Mouse (Mus musculus) embryonic facial prominence, embryonic 11.5 days (tissue): Measurements from ENCODE around the gene Ube2c. TPM values are rescaled to one million over a fixed set of nuclear protein-coding genes. Genes with fewer than 3 reads are reported as not detected.

Source experiments
- ATAC-seq: fragments of 200-750 bp; cut with Nextera tagmentation; replicated peaks from 2 replicates; pipeline ENCODE4 v1.8.0; 2017; ENCODE audit warnings: low read depth; ENCODE audit not compliant: insufficient number of reproducible peaks, low FRiP score, low TSS enrichment
- DNase-seq: peaks from one replicate; pipeline ENCODE4 v3.0.0-alpha.2; 2015; ENCODE audit warnings: low spot score
- H3K27ac ChIP-seq: fragments of 300-500 bp; sonication (generic); replicated peaks from 2 replicates; pipeline ENCODE4 v1.5.1; 2014; ENCODE audit warnings: mild to moderate bottlenecking, low read depth, low read length, control low read depth
- H3K27me3 ChIP-seq: fragments of 300-500 bp; sonication (generic); 2 replicates; pipeline ENCODE4 v1.6.1; 2014; ENCODE audit warnings: mild to moderate bottlenecking, low read length, moderate library complexity, mixed read lengths; ENCODE audit not compliant: control insufficient read depth, insufficient read depth
- H3K36me3 ChIP-seq: fragments of 300-500 bp; sonication (generic); replicated peaks from 2 replicates; pipeline ENCODE4 v1.6.1; 2014; ENCODE audit warnings: low read depth, mild to moderate bottlenecking, low read length, moderate library complexity, mixed read lengths; ENCODE audit not compliant: control insufficient read depth, insufficient read depth
- H3K4me1 ChIP-seq: fragments of 300-500 bp; sonication (generic); 2 replicates; pipeline ENCODE4 v1.6.1; 2014; ENCODE audit warnings: low read length, mixed read lengths; ENCODE audit not compliant: control insufficient read depth, insufficient read depth
- H3K4me2 ChIP-seq: fragments of 300-500 bp; sonication (generic); 2 replicates; pipeline ENCODE4 v1.6.1; 2014; ENCODE audit warnings: low read depth, mild to moderate bottlenecking, control low read depth, low read length, moderate library complexity
- H3K4me3 ChIP-seq: fragments of 300-500 bp; sonication (generic); 2 replicates; pipeline ENCODE4 v1.5.1; 2014; ENCODE audit warnings: low read depth, low read length, control low read depth
- H3K9ac ChIP-seq: fragments of 300-500 bp; sonication (generic); replicated peaks from 2 replicates; pipeline ENCODE4 v1.6.1; 2014; ENCODE audit warnings: mild to moderate bottlenecking, control low read depth, low read length
- H3K9me3 ChIP-seq: fragments of 300-500 bp; sonication (generic); replicated peaks from 2 replicates; pipeline ENCODE4 v1.6.1; 2016; ENCODE audit warnings: mild to moderate bottlenecking, low read length, inconsistent platforms, mixed read lengths; ENCODE audit not compliant: control insufficient read depth
- WGBS: fragments of 180-500 bp; shearing (Covaris S2); extraction: QIAGEN DNeasy Blood & Tissue Kit; methylation state at CpG from one replicate; pipeline ENCODE4 v1.1.7; 2014; 5-methylcytosine and 5-hydroxymethylcytosine counted together
- polyA plus RNA-seq: library from polyadenylated mRNA; unstranded; fragments of >200 nt; fragmentation: Nextera tagmentation; extraction: Ambion mirVana; gene quantifications from 2 replicates; pipeline ENCODE4 v1.2.1, GENCODE M21; 2014

The Ube2c gene
- polyA plus RNA-seq, 1 experiment from 2014 or later = 547 TPM

GRCm38 (mm10) chr2:164754105-164754504 is 15.6 kb upstream of the Ube2c start:
- peaks cover 15% of the 10 kb centered on the region for H3K36me3 ChIP-seq
- H3K4me3 ChIP-seq = no peak overlapping the region
- H3K4me1 ChIP-seq = no peaks in the 10 kb centered on the region
- H3K27ac ChIP-seq = no peak overlapping the region
- no peaks in the 10 kb centered on the region for H3K27me3 ChIP-seq
- WGBS = 88% methylated on average over 11 of the region's 11 CpGs
- no peak overlapping the region for H3K4me2 ChIP-seq
- no peak overlapping the region for H3K9ac ChIP-seq
- no peaks in the 10 kb centered on the region for H3K9me3 ChIP-seq
- no peak for DNase-seq
- ATAC-seq = no peak

- Histone ChIP-seq H3K4me3 (no peak overlapping the region), H3K9me3 (no peaks in the 10 kb centered on the region), H3K4me1 (no peaks in the 10 kb centered on the region), H3K27ac (no peak overlapping the region), H3K27me3 (no peaks in the 10 kb centered on the region), H3K9ac (no peak overlapping the region), H3K4me2 (no peak overlapping the region), H3K36me3 (peaks cover 15% of the 10 kb centered on the region)
- 93% methylated on average over 2 of the region's 2 CpGs for WGBS
- no peak for ATAC-seq
- DNase-seq = no peak
Observed at GRCm38 (mm10) chr2:164754800-164755199, 14.9 kb upstream of the Ube2c start.

- WGBS = 89% methylated on average over 11 of the region's 11 CpGs
- H3K36me3 ChIP-seq = peaks cover 23% of the 10 kb centered on the region
- H3K9me3 ChIP-seq = no peaks in the 10 kb centered on the region
- no peak overlapping the region for H3K9ac ChIP-seq
- no peak overlapping the region for H3K4me2 ChIP-seq
- DNase-seq (no peak), ATAC-seq (no peak)
- no peak overlapping the region for H3K27ac ChIP-seq
- no peaks in the 10 kb centered on the region for H3K27me3 ChIP-seq
- H3K4me3 ChIP-seq = no peak overlapping the region
- no peaks in the 10 kb centered on the region for H3K4me1 ChIP-seq
Observed at GRCm38 (mm10) chr2:164757841-164758240, 11.9 kb upstream of the Ube2c start.

DNA sequence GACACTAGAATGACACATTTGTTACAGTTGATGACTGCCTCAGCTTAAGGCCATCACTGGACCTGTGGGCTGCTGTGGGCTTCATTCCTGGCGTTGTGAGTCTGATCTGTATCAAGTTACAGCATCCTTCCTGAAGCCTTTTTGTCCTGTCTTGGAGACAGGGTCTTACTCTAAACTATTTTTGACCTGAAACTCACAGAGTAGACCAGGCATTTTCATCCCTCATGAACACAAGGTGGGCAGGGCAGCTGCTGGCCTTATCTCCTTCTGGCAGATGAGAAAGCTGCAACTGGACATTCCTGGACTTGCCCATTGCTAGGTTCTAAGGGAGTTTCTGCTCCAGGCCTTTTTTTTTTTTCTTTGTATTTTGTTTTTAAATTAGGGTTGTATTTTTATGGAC is 11.0 kb upstream of the Ube2c start:
- Histone ChIP-seq H3K9ac (no peak overlapping the region), H3K4me2 (no peak overlapping the region), H3K36me3 (peaks cover 26% of the 10 kb centered on the region), H3K27ac (no peak overlapping the region), H3K4me1 (no peaks in the 10 kb centered on the region), H3K27me3 (no peaks in the 10 kb centered on the region), H3K4me3 (no peak overlapping the region), H3K9me3 (no peaks in the 10 kb centered on the region)
- ATAC-seq (no peak), DNase-seq (no peak)
- 60% methylated on average over 1 of the region's 1 CpGs for WGBS

DNA sequence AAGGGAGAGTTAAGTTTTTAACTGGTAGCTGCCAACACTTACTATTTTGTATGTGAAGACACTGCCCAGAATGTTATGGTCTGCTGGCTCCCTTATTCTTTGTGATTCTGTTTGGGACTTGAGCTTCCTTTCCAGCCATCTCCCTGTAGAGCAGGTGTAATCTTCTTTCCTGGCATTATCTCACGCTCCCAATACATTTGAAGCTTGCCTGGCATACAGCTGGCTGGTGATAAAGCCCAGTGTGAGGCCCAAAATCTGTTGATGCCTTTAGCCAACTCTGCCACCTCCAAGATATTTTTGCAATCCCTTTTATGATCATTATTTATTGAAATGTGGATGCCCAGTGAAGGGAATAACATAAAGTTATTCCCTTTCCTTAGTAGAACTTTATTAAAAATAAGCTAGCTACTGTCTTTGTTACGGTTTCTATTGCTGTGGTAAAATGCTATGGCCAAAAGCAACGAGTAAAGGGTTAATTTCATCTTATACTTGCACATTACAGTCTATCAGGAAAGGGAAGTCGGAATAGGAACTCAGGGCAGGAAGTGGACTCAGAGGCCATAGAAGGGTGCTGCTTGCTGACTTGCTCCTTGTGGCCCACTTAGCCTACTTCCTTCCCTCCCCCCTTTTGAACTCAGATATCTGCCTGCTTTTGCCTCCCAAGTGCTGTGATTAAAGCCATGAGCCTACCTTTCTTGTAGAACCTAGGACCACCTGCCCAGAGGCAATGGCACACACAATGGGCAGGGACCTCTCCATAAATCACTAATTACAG is 9.5 kb upstream of the Ube2c start:
- H3K4me3 ChIP-seq = no peak overlapping the region
- H3K36me3 ChIP-seq = peaks cover 24% of the 10 kb centered on the region
- WGBS = 83% methylated on average over 4 of the region's 4 CpGs
- no peak for ATAC-seq
- no peak overlapping the region for H3K27ac ChIP-seq
- no peak overlapping the region for H3K9ac ChIP-seq
- no peaks in the 10 kb centered on the region for H3K9me3 ChIP-seq
- DNase-seq = no peak
- H3K4me1 ChIP-seq = no peaks in the 10 kb centered on the region
- H3K27me3 ChIP-seq = no peaks in the 10 kb centered on the region
- H3K4me2 ChIP-seq = no peak overlapping the region

DNA sequence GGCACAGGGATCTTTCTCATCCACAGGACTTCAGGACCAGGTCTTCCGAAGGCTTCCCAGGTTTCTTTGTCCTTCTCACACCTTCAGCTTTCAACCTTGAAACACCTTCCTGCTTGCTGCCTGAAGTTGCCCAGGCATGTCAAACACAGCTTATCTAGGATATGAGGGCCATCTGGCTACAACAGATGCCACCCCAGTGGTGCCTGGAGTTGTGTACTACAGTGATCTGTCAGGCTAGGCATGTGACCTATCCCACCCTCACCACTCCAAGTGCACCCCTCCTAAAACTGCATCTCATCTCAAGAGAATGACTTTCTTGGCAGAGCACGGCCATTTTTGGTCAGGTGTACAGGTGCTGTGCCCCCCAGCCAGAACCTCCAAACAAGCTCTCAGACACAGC is 8.2 kb upstream of the Ube2c start:
- H3K27ac ChIP-seq = no peak overlapping the region
- peaks cover 20% of the 10 kb centered on the region for H3K36me3 ChIP-seq
- no peaks in the 10 kb centered on the region for H3K4me1 ChIP-seq
- 92% methylated on average over 2 of the region's 2 CpGs for WGBS
- no peak overlapping the region for H3K4me2 ChIP-seq
- H3K9ac ChIP-seq = no peak overlapping the region
- ATAC-seq = no peak
- H3K4me3 ChIP-seq = no peak overlapping the region
- DNase-seq = no peak
- H3K27me3 ChIP-seq = no peaks in the 10 kb centered on the region
- no peaks in the 10 kb centered on the region for H3K9me3 ChIP-seq

GRCm38 (mm10) chr2:164761971-164762370 is 7.7 kb upstream of the Ube2c start:
- Histone ChIP-seq H3K36me3 (peaks cover 20% of the 10 kb centered on the region), H3K27ac (no peak overlapping the region), H3K27me3 (no peaks in the 10 kb centered on the region), H3K4me2 (no peak overlapping the region), H3K4me3 (no peak overlapping the region), H3K9me3 (no peaks in the 10 kb centered on the region), H3K4me1 (no peaks in the 10 kb centered on the region), H3K9ac (no peak overlapping the region)
- WGBS = 96% methylated on average over 4 of the region's 4 CpGs
- ATAC-seq (no peak), DNase-seq (no peak)

DNA sequence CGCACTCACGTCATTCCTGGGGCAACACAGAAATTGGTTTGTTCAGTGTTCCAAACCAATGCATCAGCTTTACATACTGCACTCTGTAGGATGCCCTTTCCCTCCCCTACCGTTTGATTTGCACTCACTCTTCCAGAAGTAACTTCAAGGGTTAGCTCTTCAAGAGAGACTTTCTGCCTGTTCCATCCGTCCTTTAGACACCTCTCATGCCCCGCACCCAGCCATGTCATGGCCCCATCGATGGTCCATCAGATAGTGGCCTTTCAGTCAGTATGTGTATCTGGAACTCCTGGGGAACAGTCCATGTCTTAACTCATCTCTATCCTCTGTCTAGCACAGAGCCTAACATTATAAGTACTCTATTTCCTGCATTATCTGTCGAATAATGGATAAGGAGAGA is 7.1 kb upstream of the Ube2c start:
- Histone ChIP-seq H3K36me3 (peaks cover 20% of the 10 kb centered on the region), H3K9ac (no peak overlapping the region), H3K27ac (no peak overlapping the region), H3K4me2 (no peak overlapping the region), H3K9me3 (no peaks in the 10 kb centered on the region), H3K27me3 (no peaks in the 10 kb centered on the region), H3K4me3 (no peak overlapping the region), H3K4me1 (no peaks in the 10 kb centered on the region)
- WGBS = 87% methylated on average over 7 of the region's 7 CpGs
- ATAC-seq = no peak
- DNase-seq = no peak
